Mouse (Mus musculus) megakaryocyte, embryonic 14.5 days (primary cell): Measurements from ENCODE around the gene Pde4d. TPM values are rescaled to one million over a fixed set of nuclear protein-coding genes. Genes with fewer than 3 reads are reported as not detected.

Source experiments
- H3K27me3 ChIP-seq: replicated peaks from 2 replicates; pipeline ENCODE3; 2012; ENCODE audit warnings: inconsistent platforms
- H3K36me3 ChIP-seq: replicated peaks from 2 replicates; pipeline ENCODE3; 2012; ENCODE audit warnings: low read length, inconsistent platforms, mixed read lengths
- H3K4me1 ChIP-seq: 2 replicates; pipeline ENCODE4 v1.6.1; 2012; ENCODE audit warnings: inconsistent platforms
- H3K4me3 ChIP-seq: replicated peaks from 2 replicates; pipeline ENCODE3; 2012; ENCODE audit warnings: moderate library complexity, mild to moderate bottlenecking, inconsistent platforms
- H3K9me3 ChIP-seq: 2 replicates; pipeline ENCODE4 v1.6.1; 2012; ENCODE audit warnings: inconsistent platforms
- FLI1 ChIP-seq: IDR thresholded peaks from 2 replicates; pipeline ENCODE4 v1.6.1; 2012; ENCODE audit warnings: low read length, inconsistent platforms, mixed read lengths
- GATA1 ChIP-seq: IDR thresholded peaks from 3 replicates; pipeline ENCODE4 v1.6.1; 2012; ENCODE audit warnings: mixed read lengths, low read length, inconsistent platforms, borderline replicate concordance
- polyA plus RNA-seq: library from polyadenylated mRNA; stranded (reverse); fragments of >175 nt; gene quantifications from 2 replicates; pipeline ENCODE4 v1.2.3, GENCODE M21; 2012; ENCODE audit warnings: low replicate concordance; ENCODE audit not compliant: insufficient read depth

Gene Pde4d
- polyA plus RNA-seq, 1 experiment, result 2.8 TPM

- no peaks in the 10 kb centered on the region for H3K27me3 ChIP-seq
- no peaks in the 10 kb centered on the region for H3K9me3 ChIP-seq
- no peak for TF ChIP-seq FLI1
- TF ChIP-seq GATA1, result no peak
- no peaks in the 10 kb centered on the region for H3K36me3 ChIP-seq
- H3K4me3 ChIP-seq, result no peak overlapping the region
- peaks cover 2% of the 10 kb centered on the region; the same call in 1 of the 2 replicates for H3K4me1 ChIP-seq
Measured at GRCm38 (mm10) chr13:109317644-109318043, 867.9 kb downstream of the Pde4d start.

GRCm38 (mm10) chr13:109318434-109318998 lies 868.8 kb downstream of the Pde4d start:
- no peaks in the 10 kb centered on the region for H3K36me3 ChIP-seq
- H3K4me1 ChIP-seq, result peaks cover 2% of the 10 kb centered on the region; the same call in 1 of the 2 replicates
- H3K9me3 ChIP-seq, result no peaks in the 10 kb centered on the region
- no peak overlapping the region for H3K4me3 ChIP-seq
- no peak for TF ChIP-seq FLI1
- no peak for TF ChIP-seq GATA1
- H3K27me3 ChIP-seq, result no peaks in the 10 kb centered on the region

- no peaks in the 10 kb centered on the region for H3K27me3 ChIP-seq
- H3K4me1 ChIP-seq, result no peaks in the 10 kb centered on the region
- H3K4me3 ChIP-seq, result no peak overlapping the region
- no peaks in the 10 kb centered on the region for H3K9me3 ChIP-seq
- no peaks in the 10 kb centered on the region for H3K36me3 ChIP-seq
- TF ChIP-seq GATA1 (no peak), FLI1 (no peak)
Measured at GRCm38 (mm10) chr13:109326061-109326460, 876.3 kb downstream of the Pde4d start.

- no peaks in the 10 kb centered on the region for H3K27me3 ChIP-seq
- no peak overlapping the region for H3K4me3 ChIP-seq
- H3K9me3 ChIP-seq, result no peaks in the 10 kb centered on the region
- TF ChIP-seq GATA1, result no peak
- no peaks in the 10 kb centered on the region for H3K4me1 ChIP-seq
- H3K36me3 ChIP-seq, result no peaks in the 10 kb centered on the region
Measured at GRCm38 (mm10) chr13:109331563-109331962, 881.8 kb downstream of the Pde4d start.

- no peak for TF ChIP-seq FLI1
- no peak for TF ChIP-seq GATA1
Measured at GRCm38 (mm10) chr13:109341902-109342301, 892.2 kb downstream of the Pde4d start.

GRCm38 (mm10) chr13:109342469-109342868 lies 892.7 kb downstream of the Pde4d start:
- no peaks in the 10 kb centered on the region for H3K4me1 ChIP-seq
- TF ChIP-seq FLI1 (no peak), GATA1 (no peak)
- no peak overlapping the region for H3K4me3 ChIP-seq
- no peaks in the 10 kb centered on the region for H3K9me3 ChIP-seq
- H3K36me3 ChIP-seq, result no peaks in the 10 kb centered on the region
- H3K27me3 ChIP-seq, result no peaks in the 10 kb centered on the region

More at GRCm38 (mm10) chr13:109341902-109342301, 892.2 kb downstream of the Pde4d start:
- no peaks in the 10 kb centered on the region for H3K4me1 ChIP-seq
- no peak overlapping the region for H3K4me3 ChIP-seq
- no peaks in the 10 kb centered on the region for H3K36me3 ChIP-seq
- H3K27me3 ChIP-seq, result no peaks in the 10 kb centered on the region
- no peaks in the 10 kb centered on the region for H3K9me3 ChIP-seq

GRCm38 (mm10) chr13:109343596-109343995 lies 893.8 kb downstream of the Pde4d start:
- no peaks in the 10 kb centered on the region for H3K9me3 ChIP-seq
- H3K4me1 ChIP-seq, result no peaks in the 10 kb centered on the region
- H3K36me3 ChIP-seq, result no peaks in the 10 kb centered on the region
- H3K4me3 ChIP-seq, result no peak overlapping the region
- TF ChIP-seq GATA1 (no peak), FLI1 (no peak)
- H3K27me3 ChIP-seq, result no peaks in the 10 kb centered on the region

- Histone ChIP-seq H3K4me1 (no peaks in the 10 kb centered on the region), H3K9me3 (no peaks in the 10 kb centered on the region), H3K27me3 (no peaks in the 10 kb centered on the region), H3K36me3 (no peaks in the 10 kb centered on the region), H3K4me3 (no peak overlapping the region)
- TF ChIP-seq FLI1, result no peak
- TF ChIP-seq GATA1, result no peak
Measured at GRCm38 (mm10) chr13:109347770-109348169, 898.0 kb downstream of the Pde4d start.

GRCm38 (mm10) chr13:109348316-109348715 lies 898.6 kb downstream of the Pde4d start:
- H3K9me3 ChIP-seq, result no peaks in the 10 kb centered on the region
- TF ChIP-seq GATA1 (no peak), FLI1 (no peak)
- no peaks in the 10 kb centered on the region for H3K27me3 ChIP-seq
- no peaks in the 10 kb centered on the region for H3K36me3 ChIP-seq
- H3K4me3 ChIP-seq, result no peak overlapping the region
- no peaks in the 10 kb centered on the region for H3K4me1 ChIP-seq

- Histone ChIP-seq H3K4me1 (no peaks in the 10 kb centered on the region), H3K9me3 (no peaks in the 10 kb centered on the region), H3K4me3 (no peak overlapping the region), H3K27me3 (no peaks in the 10 kb centered on the region), H3K36me3 (no peaks in the 10 kb centered on the region)
- TF ChIP-seq GATA1, result no peak
- no peak for TF ChIP-seq FLI1
Measured at GRCm38 (mm10) chr13:109350100-109350499, 900.4 kb downstream of the Pde4d start.

GRCm38 (mm10) chr13:109354017-109354416 lies 904.3 kb downstream of the Pde4d start:
- no peak for TF ChIP-seq FLI1
- no peak for TF ChIP-seq GATA1
- Histone ChIP-seq H3K4me3 (no peak overlapping the region), H3K9me3 (no peaks in the 10 kb centered on the region), H3K4me1 (no peaks in the 10 kb centered on the region), H3K36me3 (no peaks in the 10 kb centered on the region), H3K27me3 (no peaks in the 10 kb centered on the region)

GRCm38 (mm10) chr13:109356252-109356651 lies 906.5 kb downstream of the Pde4d start:
- Histone ChIP-seq H3K4me1 (no peaks in the 10 kb centered on the region), H3K4me3 (no peak overlapping the region), H3K9me3 (no peaks in the 10 kb centered on the region), H3K36me3 (no peaks in the 10 kb centered on the region), H3K27me3 (no peaks in the 10 kb centered on the region)
- TF ChIP-seq GATA1, result no peak
- TF ChIP-seq FLI1, result no peak
